Mouse (Mus musculus) stomach, postnatal 0 days (tissue): ENCODE data around the gene Thsd4. TPM values are rescaled to one million over a fixed set of nuclear protein-coding genes. Genes with fewer than 3 reads are reported as not detected.
A peak's percentile ranks its signal among the peaks of the same experiment; 100 is the strongest.

Experiments used
- ATAC-seq: fragments of 200-750 bp; cut with Nextera tagmentation; 2 replicates; pipeline ENCODE4 v1.8.0; 2017; ENCODE audit not compliant: low FRiP score, low TSS enrichment
- DNase-seq: peaks from one replicate; pipeline ENCODE4 v3.0.0-alpha.2; 2016; ENCODE audit warnings: low spot score
- H3K27ac ChIP-seq: fragments of 300-500 bp; sonication (generic); replicated peaks from 2 replicates; pipeline ENCODE4 v1.5.1; 2014; ENCODE audit warnings: mild to moderate bottlenecking, control low read depth
- H3K27me3 ChIP-seq: fragments of 300-500 bp; sonication (generic); 2 replicates; pipeline ENCODE4 v1.6.1; 2014; ENCODE audit warnings: low read length; ENCODE audit not compliant: control insufficient read depth, insufficient read depth
- H3K36me3 ChIP-seq: fragments of 300-500 bp; sonication (generic); 2 replicates; pipeline ENCODE4 v1.6.1; 2014; ENCODE audit warnings: low read length, mixed read lengths; ENCODE audit not compliant: control insufficient read depth, insufficient read depth
- H3K4me1 ChIP-seq: fragments of 300-500 bp; sonication (generic); replicated peaks from 2 replicates; pipeline ENCODE4 v1.6.1; 2014; ENCODE audit warnings: antibody characterized with exemption; ENCODE audit not compliant: control insufficient read depth, insufficient read depth
- H3K4me2 ChIP-seq: fragments of 300-500 bp; sonication (generic); replicated peaks from 2 replicates; pipeline ENCODE4 v1.6.1; 2014; ENCODE audit warnings: low read depth, mild to moderate bottlenecking, control low read depth, moderate library complexity
- H3K4me3 ChIP-seq: fragments of 300-500 bp; sonication (generic); 2 replicates; pipeline ENCODE4 v1.5.1; 2014; ENCODE audit warnings: low read depth, low read length, control low read depth
- H3K9ac ChIP-seq: fragments of 300-500 bp; sonication (generic); 2 replicates; pipeline ENCODE4 v1.6.1; 2014; ENCODE audit warnings: mild to moderate bottlenecking, low read length, control low read depth, mixed read lengths
- H3K9me3 ChIP-seq: fragments of 300-500 bp; sonication (generic); 2 replicates; pipeline ENCODE4 v1.6.1; 2016; ENCODE audit warnings: low read length; ENCODE audit not compliant: control insufficient read depth
- CTCF ChIP-seq: IDR thresholded peaks from 2 replicates; pipeline ENCODE4 v1.5.1; 2016; ENCODE audit warnings: antibody characterized with exemption, low read depth, mild to moderate bottlenecking, moderate library complexity
- EP300 ChIP-seq: optimal IDR thresholded peaks from 2 replicates; pipeline ENCODE3; 2016; ENCODE audit warnings: antibody characterized with exemption
- WGBS: fragments of 180-500 bp; shearing (Covaris S2); extraction: QIAGEN DNeasy Blood & Tissue Kit; methylation state at CpG from one replicate; pipeline ENCODE4 v1.1.7; 2014; 5-methylcytosine and 5-hydroxymethylcytosine counted together
- polyA plus RNA-seq: library from polyadenylated mRNA; unstranded; fragments of >200 nt; fragmentation: Nextera tagmentation; extraction: Ambion mirVana; gene quantifications from 2 replicates; pipeline ENCODE4 v1.2.1, GENCODE M21; 2015

The Thsd4 gene
- polyA plus RNA-seq, 1 experiment from 2014 or later: 10.7 TPM

DNA sequence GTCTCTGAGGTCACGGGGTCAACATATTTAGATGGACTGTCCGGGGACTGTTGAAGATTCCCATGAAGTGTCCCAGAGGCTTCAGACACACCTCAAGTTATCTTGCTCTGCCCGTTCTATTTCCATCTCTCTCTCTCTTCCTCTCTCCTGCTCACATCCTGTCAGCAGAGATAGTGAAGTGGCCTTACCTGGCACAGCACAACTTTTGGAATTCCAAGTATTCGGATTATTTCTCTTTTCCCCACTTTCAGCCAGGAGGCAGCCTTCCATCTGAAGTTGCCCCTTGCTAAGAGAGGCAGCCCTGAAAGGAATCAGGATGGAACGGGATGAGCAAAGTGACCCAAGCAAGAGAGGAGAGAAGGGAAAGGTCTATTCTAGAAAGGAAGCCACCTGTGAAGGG is 4.3 kb upstream of the Thsd4 start:
- H3K27ac ChIP-seq: no peak overlapping the region
- H3K9me3 ChIP-seq: no peaks in the 10 kb centered on the region
- no peaks in the 10 kb centered on the region for H3K27me3 ChIP-seq
- ATAC-seq (no peak), DNase-seq (no peak)
- H3K36me3 ChIP-seq: no peaks in the 10 kb centered on the region
- H3K4me3 ChIP-seq: no peak overlapping the region
- 61% methylated on average over 5 of the region's 5 CpGs for WGBS
- 0 out of 2 replicates have a peak, but pooled peaks cover 4% of the 10 kb centered on the region for H3K4me1 ChIP-seq
- H3K4me2 ChIP-seq: no peak overlapping the region
- no peak overlapping the region for H3K9ac ChIP-seq
- no peak for TF ChIP-seq EP300
- no peak for TF ChIP-seq CTCF

DNA sequence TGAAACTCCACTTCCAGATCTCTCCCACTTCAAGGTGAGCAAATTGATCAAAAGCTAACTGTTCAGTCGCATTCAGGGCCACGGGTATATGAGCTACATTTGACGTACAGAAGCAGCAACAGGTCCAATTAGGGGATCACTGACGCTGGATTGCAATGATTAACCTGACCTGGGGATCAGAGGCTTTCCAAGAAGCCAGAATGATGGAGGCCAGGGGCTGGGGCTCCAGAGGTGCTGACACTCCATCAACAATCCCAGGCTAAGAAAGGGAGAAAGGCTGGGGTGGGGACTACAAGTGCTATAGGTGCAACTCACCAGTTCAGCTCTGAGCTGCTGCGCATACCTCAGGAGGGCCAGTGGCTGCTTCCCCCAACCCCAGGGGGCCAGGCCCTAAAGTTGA is 703 bp downstream of the Thsd4 start:
- no peak for TF ChIP-seq CTCF
- no peak for TF ChIP-seq EP300
- no peaks in the 10 kb centered on the region for H3K9me3 ChIP-seq
- peak overlapping the region; percentile 66 for H3K4me3 ChIP-seq
- WGBS: 49% methylated on average over 5 of the region's 5 CpGs
- peak overlapping the region; percentile 88 for H3K4me2 ChIP-seq
- H3K4me1 ChIP-seq: peaks cover 7% of the 10 kb centered on the region; the same call in 1 of the 2 replicates
- 0 out of 2 replicates have a peak overlapping the region, but pooled peaks have one; percentile 13 for H3K27ac ChIP-seq
- H3K27me3 ChIP-seq: no peaks in the 10 kb centered on the region
- no peak for DNase-seq
- no peak for ATAC-seq
- H3K36me3 ChIP-seq: no peaks in the 10 kb centered on the region
- H3K9ac ChIP-seq: peak overlapping the region; percentile 80

DNA sequence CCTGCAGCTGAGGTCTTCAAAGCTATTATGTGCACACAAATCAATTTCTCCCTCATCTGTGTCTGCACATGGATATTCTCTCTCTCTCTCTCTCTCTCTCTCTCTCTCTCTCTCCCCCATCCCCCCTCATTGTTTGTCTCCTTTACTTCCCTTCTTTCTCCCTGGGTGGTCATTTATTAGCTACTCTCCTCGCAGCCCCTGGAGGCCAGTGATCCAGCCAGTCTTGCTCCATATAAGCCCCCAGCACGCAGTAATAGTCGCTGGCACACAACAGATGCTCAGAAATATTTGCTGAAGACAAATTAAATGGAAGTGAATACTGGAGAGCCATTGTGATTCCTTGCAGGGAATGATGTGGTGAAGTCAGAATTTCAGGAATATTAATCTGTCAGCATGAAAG is 2.2 kb downstream of the Thsd4 start:
- H3K4me3 ChIP-seq: no peak overlapping the region
- DNase-seq (no peak), ATAC-seq (no peak)
- no peaks in the 10 kb centered on the region for H3K9me3 ChIP-seq
- H3K4me2 ChIP-seq: peak overlapping the region; percentile 88
- 45% methylated on average over 3 of the region's 3 CpGs for WGBS
- no peak overlapping the region for H3K9ac ChIP-seq
- H3K27me3 ChIP-seq: no peaks in the 10 kb centered on the region
- peaks cover 7% of the 10 kb centered on the region; the same call in 1 of the 2 replicates for H3K4me1 ChIP-seq
- no peaks in the 10 kb centered on the region for H3K36me3 ChIP-seq
- H3K27ac ChIP-seq: no peak overlapping the region
- TF ChIP-seq CTCF (no peak), EP300 (no peak)

DNA sequence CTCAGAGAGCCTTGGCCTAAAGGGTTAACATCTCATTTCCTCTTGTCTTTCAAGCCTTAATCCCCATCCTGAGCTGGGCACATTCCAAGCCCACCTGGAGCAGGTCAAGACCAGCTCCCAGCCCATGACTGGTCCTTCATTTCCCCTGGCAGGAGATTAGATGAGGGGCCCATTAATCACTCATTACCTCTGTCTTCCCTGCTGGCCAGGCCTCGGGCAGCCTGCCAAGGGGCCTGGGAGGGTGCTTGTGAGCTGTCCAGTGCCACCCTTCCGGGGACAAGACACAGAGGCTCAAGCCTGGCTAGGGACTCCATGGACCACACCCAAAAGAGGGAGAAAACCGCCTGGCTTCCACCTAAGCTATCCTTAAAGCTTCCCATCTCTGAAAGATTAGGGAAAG is 3.6 kb downstream of the Thsd4 start:
- Histone ChIP-seq H3K27me3 (no peaks in the 10 kb centered on the region), H3K9me3 (no peaks in the 10 kb centered on the region), H3K4me1 (peaks cover 7% of the 10 kb centered on the region; the same call in 1 of the 2 replicates), H3K9ac (no peak overlapping the region), H3K27ac (no peak overlapping the region), H3K4me3 (no peak overlapping the region), H3K36me3 (no peaks in the 10 kb centered on the region), H3K4me2 (0 out of 2 replicates have a peak overlapping the region, but pooled peaks have one; percentile 1)
- TF ChIP-seq CTCF: no peak
- TF ChIP-seq EP300: no peak
- 13% methylated on average over 3 of the region's 3 CpGs for WGBS
- no peak for DNase-seq
- ATAC-seq: no peak

DNA sequence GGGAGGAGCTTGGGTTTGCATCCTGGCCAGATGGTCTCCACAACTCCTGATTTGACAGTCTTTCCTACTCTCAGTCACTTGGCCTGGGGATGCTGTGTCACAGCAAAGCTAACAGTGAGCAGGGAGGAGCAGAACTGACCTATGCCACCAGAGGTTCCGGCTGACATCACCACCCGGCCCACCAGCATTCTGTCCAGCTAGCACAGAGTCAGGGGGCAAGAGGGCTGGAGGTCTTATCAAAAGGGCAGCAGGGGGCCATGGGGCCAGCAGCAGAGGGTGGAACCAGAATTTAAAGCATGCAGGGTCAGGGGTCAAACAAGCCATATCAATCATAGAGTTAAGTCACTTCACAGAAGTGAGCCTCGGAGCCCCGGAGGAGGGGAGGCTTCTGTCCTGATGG is 4.7 kb downstream of the Thsd4 start:
- H3K4me2 ChIP-seq: no peak overlapping the region
- TF ChIP-seq EP300: no peak
- TF ChIP-seq CTCF: no peak
- no peaks in the 10 kb centered on the region for H3K36me3 ChIP-seq
- H3K4me1 ChIP-seq: peaks cover 7% of the 10 kb centered on the region; the same call in 1 of the 2 replicates
- no peak overlapping the region for H3K27ac ChIP-seq
- ATAC-seq (no peak), DNase-seq (no peak)
- no peak overlapping the region for H3K4me3 ChIP-seq
- 62% methylated on average over 4 of the region's 4 CpGs for WGBS
- no peaks in the 10 kb centered on the region for H3K9me3 ChIP-seq
- peak overlapping the region; percentile 23; the same call in 1 of the 2 replicates for H3K9ac ChIP-seq
- H3K27me3 ChIP-seq: no peaks in the 10 kb centered on the region

DNA sequence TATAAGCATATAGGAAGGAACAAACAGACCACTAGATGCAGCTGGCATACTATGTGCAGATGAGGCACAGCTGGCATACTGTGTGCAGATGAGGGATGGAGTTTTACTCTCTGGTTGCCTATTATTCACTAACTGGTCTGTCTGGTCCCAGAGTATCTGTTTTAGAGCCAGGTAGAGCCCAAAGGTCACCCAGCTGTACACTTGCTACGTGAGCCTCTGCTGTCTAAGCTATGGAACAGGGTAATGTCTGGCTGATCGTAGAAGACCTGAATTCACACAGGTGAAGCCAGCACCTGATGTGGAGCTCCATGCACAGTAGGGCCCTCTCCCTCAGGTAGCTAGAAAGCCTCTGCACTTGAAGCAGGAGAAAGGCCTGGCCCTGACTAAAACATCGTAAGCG is 5.5 kb downstream of the Thsd4 start:
- ATAC-seq: no peak

More for the DNA sequence above, 5.5 kb downstream of the Thsd4 start:
- H3K27me3 ChIP-seq: no peaks in the 10 kb centered on the region
- TF ChIP-seq EP300 (no peak), CTCF (no peak)
- no peak overlapping the region for H3K9ac ChIP-seq
- no peaks in the 10 kb centered on the region for H3K36me3 ChIP-seq
- no peaks in the 10 kb centered on the region for H3K9me3 ChIP-seq
- H3K4me2 ChIP-seq: no peak overlapping the region
- no peak overlapping the region for H3K4me3 ChIP-seq
- peaks cover 7% of the 10 kb centered on the region; the same call in 1 of the 2 replicates for H3K4me1 ChIP-seq
- WGBS: 73% methylated on average over 4 of the region's 4 CpGs
- no peak overlapping the region for H3K27ac ChIP-seq
- DNase-seq: no peak
